Mouse (Mus musculus): ENCODE measurements at regions not wholly inside any gene's neighbourhood (a gene's known extent, or its start where the extent isn't known, plus 50 kb on each side); places are given as distances from the start of the nearest gene placed in this dataset.

GRCm38 (mm10) chr12:112378482-112379243 lies 110.6 kb upstream of the A530016L24Rik start:
- Histone ChIP-seq H3K4me1 (ENCODE audit: control insufficient read depth, insufficient read depth, low read length) (no peaks in the 10 kb centered on the region), H3K4me3 (ENCODE audit: control insufficient read depth, low read depth, low read length) (no peak overlapping the region), H3K27ac (ENCODE audit: control insufficient read depth, insufficient read depth, low read depth, low read length) (no peak overlapping the region), H3K36me3 (ENCODE audit: control insufficient read depth, insufficient read depth, low read length) (no peaks in the 10 kb centered on the region), H3K27me3 (ENCODE audit: control insufficient read depth, insufficient read depth, low read length) (no peaks in the 10 kb centered on the region)
- TF ChIP-seq POLR2A (IDR thresholded peaks at IDR 0.05; ENCODE audit: control insufficient read depth, low read depth, low read length): no peak
- no peak for TF ChIP-seq CTCF (IDR thresholded peaks at IDR 0.05; ENCODE audit: control insufficient read depth, insufficient read depth, insufficient replicate concordance, low read depth, low read length)

GRCm38 (mm10) chr12:112387836-112388235 lies 101.4 kb upstream of the A530016L24Rik start:
- H3K4me3 ChIP-seq (ENCODE audit: control insufficient read depth, low read depth, low read length): no peak overlapping the region
- no peaks in the 10 kb centered on the region for H3K36me3 ChIP-seq (ENCODE audit: control insufficient read depth, insufficient read depth, low read length)
- no peak overlapping the region for H3K27ac ChIP-seq (ENCODE audit: control insufficient read depth, insufficient read depth, low read depth, low read length)
- H3K27me3 ChIP-seq (ENCODE audit: control insufficient read depth, insufficient read depth, low read length): no peaks in the 10 kb centered on the region
- H3K4me1 ChIP-seq (ENCODE audit: control insufficient read depth, insufficient read depth, low read length): no peaks in the 10 kb centered on the region
- no peak for TF ChIP-seq POLR2A (IDR thresholded peaks at IDR 0.05; ENCODE audit: control insufficient read depth, low read depth, low read length)
- TF ChIP-seq CTCF (IDR thresholded peaks at IDR 0.05; ENCODE audit: control insufficient read depth, insufficient read depth, insufficient replicate concordance, low read depth, low read length): no peak

- TF ChIP-seq CTCF (IDR thresholded peaks at IDR 0.05; ENCODE audit: control insufficient read depth, insufficient read depth, insufficient replicate concordance, low read depth, low read length): no peak
- TF ChIP-seq POLR2A (IDR thresholded peaks at IDR 0.05; ENCODE audit: control insufficient read depth, low read depth, low read length): no peak
- no peaks in the 10 kb centered on the region for H3K27me3 ChIP-seq (ENCODE audit: control insufficient read depth, insufficient read depth, low read length)
- H3K27ac ChIP-seq (ENCODE audit: control insufficient read depth, insufficient read depth, low read depth, low read length): no peak overlapping the region
- H3K4me1 ChIP-seq (ENCODE audit: control insufficient read depth, insufficient read depth, low read length): no peaks in the 10 kb centered on the region
- no peaks in the 10 kb centered on the region for H3K36me3 ChIP-seq (ENCODE audit: control insufficient read depth, insufficient read depth, low read length)
- H3K4me3 ChIP-seq (ENCODE audit: control insufficient read depth, low read depth, low read length): no peak overlapping the region
Measured at GRCm38 (mm10) chr12:112395909-112396308, 93.3 kb upstream of the A530016L24Rik start.

GRCm38 (mm10) chr12:112403688-112404240 lies 85.5 kb upstream of the A530016L24Rik start:
- Histone ChIP-seq H3K27ac (ENCODE audit: control insufficient read depth, insufficient read depth, low read depth, low read length) (no peak overlapping the region), H3K27me3 (ENCODE audit: control insufficient read depth, insufficient read depth, low read length) (no peaks in the 10 kb centered on the region), H3K4me1 (ENCODE audit: control insufficient read depth, insufficient read depth, low read length) (no peaks in the 10 kb centered on the region), H3K4me3 (ENCODE audit: control insufficient read depth, low read depth, low read length) (no peak overlapping the region), H3K36me3 (ENCODE audit: control insufficient read depth, insufficient read depth, low read length) (no peaks in the 10 kb centered on the region)
- TF ChIP-seq POLR2A (IDR thresholded peaks at IDR 0.05; ENCODE audit: control insufficient read depth, low read depth, low read length): no peak
- TF ChIP-seq CTCF (IDR thresholded peaks at IDR 0.05; ENCODE audit: control insufficient read depth, insufficient read depth, insufficient replicate concordance, low read depth, low read length): no peak

GRCm38 (mm10) chr12:112404338-112404737 lies 84.9 kb upstream of the A530016L24Rik start:
- no peaks in the 10 kb centered on the region for H3K36me3 ChIP-seq (ENCODE audit: control insufficient read depth, insufficient read depth, low read length)
- no peaks in the 10 kb centered on the region for H3K27me3 ChIP-seq (ENCODE audit: control insufficient read depth, insufficient read depth, low read length)
- H3K27ac ChIP-seq (ENCODE audit: control insufficient read depth, insufficient read depth, low read depth, low read length): no peak overlapping the region
- H3K4me3 ChIP-seq (ENCODE audit: control insufficient read depth, low read depth, low read length): no peak overlapping the region
- TF ChIP-seq CTCF (IDR thresholded peaks at IDR 0.05; ENCODE audit: control insufficient read depth, insufficient read depth, insufficient replicate concordance, low read depth, low read length) (no peak), POLR2A (IDR thresholded peaks at IDR 0.05; ENCODE audit: control insufficient read depth, low read depth, low read length) (no peak)
- H3K4me1 ChIP-seq (ENCODE audit: control insufficient read depth, insufficient read depth, low read length): no peaks in the 10 kb centered on the region

- no peaks in the 10 kb centered on the region for H3K36me3 ChIP-seq (ENCODE audit: control insufficient read depth, insufficient read depth, low read length)
- no peak overlapping the region for H3K4me3 ChIP-seq (ENCODE audit: control insufficient read depth, low read depth, low read length)
- H3K4me1 ChIP-seq (ENCODE audit: control insufficient read depth, insufficient read depth, low read length): no peaks in the 10 kb centered on the region
- H3K27me3 ChIP-seq (ENCODE audit: control insufficient read depth, insufficient read depth, low read length): no peaks in the 10 kb centered on the region
- H3K27ac ChIP-seq (ENCODE audit: control insufficient read depth, insufficient read depth, low read depth, low read length): no peak overlapping the region
- no peak for TF ChIP-seq POLR2A (IDR thresholded peaks at IDR 0.05; ENCODE audit: control insufficient read depth, low read depth, low read length)
- TF ChIP-seq CTCF (IDR thresholded peaks at IDR 0.05; ENCODE audit: control insufficient read depth, insufficient read depth, insufficient replicate concordance, low read depth, low read length): no peak
Measured at GRCm38 (mm10) chr12:112405781-112406213, 83.5 kb upstream of the A530016L24Rik start.

GRCm38 (mm10) chr12:112411612-112412350 lies 77.5 kb upstream of the A530016L24Rik start:
- TF ChIP-seq CTCF (IDR thresholded peaks at IDR 0.05; ENCODE audit: control insufficient read depth, insufficient read depth, insufficient replicate concordance, low read depth, low read length) (no peak), POLR2A (IDR thresholded peaks at IDR 0.05; ENCODE audit: control insufficient read depth, low read depth, low read length) (no peak)
- Histone ChIP-seq H3K4me1 (ENCODE audit: control insufficient read depth, insufficient read depth, low read length) (no peaks in the 10 kb centered on the region), H3K27ac (ENCODE audit: control insufficient read depth, insufficient read depth, low read depth, low read length) (no peak overlapping the region), H3K36me3 (ENCODE audit: control insufficient read depth, insufficient read depth, low read length) (no peaks in the 10 kb centered on the region), H3K27me3 (ENCODE audit: control insufficient read depth, insufficient read depth, low read length) (no peaks in the 10 kb centered on the region), H3K4me3 (ENCODE audit: control insufficient read depth, low read depth, low read length) (no peak overlapping the region)
